Mouse (Mus musculus) embryo, embryonic 11 days (tissue): Measurements from ENCODE around the gene Fam53b.

Experiments used
- DNase-seq: peaks from one replicate; pipeline ENCODE4 v3.0.0-alpha.2; 2015

Fam53b gene

GRCm38 (mm10) chr7:132730510-132730909, 83.2 kb downstream of the Fam53b start:
- DNase-seq = no peak

GRCm38 (mm10) chr7:132729093-132729831, 84.4 kb downstream of the Fam53b start:
- no peak for DNase-seq

GRCm38 (mm10) chr7:132726106-132726861, 87.4 kb downstream of the Fam53b start:
- no peak for DNase-seq

GRCm38 (mm10) chr7:132724501-132725062, 89.1 kb downstream of the Fam53b start:
- no peak for DNase-seq

- DNase-seq = no peak
Observed at GRCm38 (mm10) chr7:132723906-132724305, 89.8 kb downstream of the Fam53b start.

GRCm38 (mm10) chr7:132722401-132723370, 91.0 kb downstream of the Fam53b start:
- DNase-seq = no peak

GRCm38 (mm10) chr7:132720562-132720961, 93.1 kb downstream of the Fam53b start:
- no peak for DNase-seq

GRCm38 (mm10) chr7:132719570-132719969, 94.1 kb downstream of the Fam53b start:
- no peak for DNase-seq

- DNase-seq = no peak
Observed at GRCm38 (mm10) chr7:132715259-132715658, 98.4 kb downstream of the Fam53b start.

GRCm38 (mm10) chr7:132714236-132714923, 99.3 kb downstream of the Fam53b start:
- DNase-seq = peak; percentile 42

GRCm38 (mm10) chr7:132713483-132714126, 100.1 kb downstream of the Fam53b start:
- DNase-seq = no peak

GRCm38 (mm10) chr7:132712956-132713355, 100.7 kb downstream of the Fam53b start:
- no peak for DNase-seq

- peak; percentile 42 for DNase-seq
Observed at GRCm38 (mm10) chr7:132712044-132712708, 101.5 kb downstream of the Fam53b start.

GRCm38 (mm10) chr7:132711579-132711978, 102.1 kb downstream of the Fam53b start:
- DNase-seq = no peak

- DNase-seq = no peak
Observed at GRCm38 (mm10) chr7:132705130-132705529, 108.6 kb downstream of the Fam53b start.

GRCm38 (mm10) chr7:132704310-132704875, 109.3 kb downstream of the Fam53b start:
- no peak for DNase-seq

GRCm38 (mm10) chr7:132703515-132704309, 110.0 kb downstream of the Fam53b start:
- no peak for DNase-seq

GRCm38 (mm10) chr7:132702492-132703070, 111.1 kb downstream of the Fam53b start:
- no peak for DNase-seq

- no peak for DNase-seq
Observed at GRCm38 (mm10) chr7:132702024-132702423, 111.7 kb downstream of the Fam53b start.
